Mouse (Mus musculus): ENCODE measurements around the gene AI987944. TPM values are rescaled to one million over a fixed set of nuclear protein-coding genes. Genes with fewer than 3 reads are reported as not detected.
A peak's percentile ranks its signal among the peaks of the same experiment; 100 is the strongest.

The AI987944 gene
- 10.3 and 10.4 TPM in 2 replicates for polyA plus RNA-seq (2014; fragmentation: Nextera tagmentation; extraction: Ambion mirVana)

GRCm38 (mm10) chr7:41393048-41393971, at the start of gene AI987944:
TSS of gene AI987944 (minus strand) at chr7:41393379.
- no peaks in the 10 kb centered on the region for H3K36me3 ChIP-seq (ENCODE audit: control insufficient read depth, insufficient read depth, low read length)
- H3K27me3 ChIP-seq (ENCODE audit: control insufficient read depth, insufficient read depth, low read length): no peaks in the 10 kb centered on the region
- ATAC-seq (replicated peaks; ENCODE audit: insufficient number of reproducible peaks, low FRiP score, low TSS enrichment): peak; percentile 99
- H3K4me2 ChIP-seq: peak within 1 kb of the TSS; percentile 67
- H3K4me1 ChIP-seq (ENCODE audit: control insufficient read depth, insufficient read depth, low read length): no peaks in the 10 kb centered on the region
- peak within 1 kb of the TSS; percentile 69 for H3K4me3 ChIP-seq (ENCODE audit: low read depth, low read length)
- H3K27ac ChIP-seq (ENCODE audit: low read depth, low read length): peak within 1 kb of the TSS; percentile 70
- WGBS (ENCODE audit: insufficient replicate concordance): under 1% methylated on average over 25 of the region's 25 CpGs
- H3K9me3 ChIP-seq (replicated peaks; ENCODE audit: control insufficient read depth, low read length): no peaks in the 10 kb centered on the region
- peak within 1 kb of the TSS; percentile 72 for H3K9ac ChIP-seq (ENCODE audit: low read depth, low read length)

DNA sequence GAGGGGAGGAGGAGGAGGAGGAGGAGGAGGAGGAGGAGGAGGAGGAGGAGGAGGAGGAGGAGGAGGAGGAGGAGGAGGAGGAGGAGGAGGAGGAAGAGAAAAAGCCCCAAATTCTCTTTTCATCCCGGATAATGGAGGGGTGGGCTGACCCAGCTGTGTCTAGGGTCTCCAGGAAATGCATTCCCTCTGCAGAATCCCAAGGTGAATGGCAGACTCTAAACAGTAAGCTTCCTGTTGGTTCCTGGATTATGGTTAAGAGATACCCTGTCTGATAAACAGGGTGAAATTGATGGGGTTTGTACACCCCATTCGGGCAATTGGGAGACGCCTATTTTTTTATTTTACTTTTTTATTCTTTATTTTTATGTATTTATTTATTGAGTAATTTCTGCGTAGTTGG, 951 bp upstream of the AI987944 start:
- Histone ChIP-seq H3K9me3 (replicated peaks; ENCODE audit: control insufficient read depth, low read length) (no peaks in the 10 kb centered on the region), H3K9ac (ENCODE audit: low read depth, low read length) (no peak overlapping the region), H3K4me3 (ENCODE audit: low read depth, low read length) (no peak overlapping the region), H3K4me2 (no peak overlapping the region), H3K27me3 (ENCODE audit: control insufficient read depth, insufficient read depth, low read length) (no peaks in the 10 kb centered on the region), H3K4me1 (ENCODE audit: control insufficient read depth, insufficient read depth, low read length) (no peaks in the 10 kb centered on the region), H3K36me3 (ENCODE audit: control insufficient read depth, insufficient read depth, low read length) (no peaks in the 10 kb centered on the region), H3K27ac (ENCODE audit: low read depth, low read length) (no peak overlapping the region)
- 70% methylated on average over 4 of the region's 4 CpGs for WGBS (ENCODE audit: insufficient replicate concordance)
- ATAC-seq (replicated peaks; ENCODE audit: insufficient number of reproducible peaks, low FRiP score, low TSS enrichment): no peak

Other genes with a start within 250 kb of the AI987944 start
- not detected in 2 replicates for gene Gm5592, start 239.5 kb downstream of the AI987944 start, polyA plus RNA-seq (2014; fragmentation: Nextera tagmentation; extraction: Ambion mirVana)
- 0.10 and 0.21 TPM in 2 replicates for gene Vmn2r57, start 55.3 kb upstream of the AI987944 start, polyA plus RNA-seq (2014; fragmentation: Nextera tagmentation; extraction: Ambion mirVana)
- gene Gm20449, start 106.0 kb upstream of the AI987944 start, polyA plus RNA-seq (2014; fragmentation: Nextera tagmentation; extraction: Ambion mirVana): 0.07 TPM in 1 of 2 replicates, not detected in the other
- gene AW146154, start 106.5 kb upstream of the AI987944 start, polyA plus RNA-seq (2014; fragmentation: Nextera tagmentation; extraction: Ambion mirVana): 4.9 and 7.3 TPM in 2 replicates
- 0.11 and 0.41 TPM in 2 replicates for gene Gm6871, start 180.3 kb upstream of the AI987944 start, polyA plus RNA-seq (2014; fragmentation: Nextera tagmentation; extraction: Ambion mirVana)
- 10.0 and 10.1 TPM in 2 replicates for gene 2610021A01Rik, start 205.9 kb upstream of the AI987944 start, polyA plus RNA-seq (2014; fragmentation: Nextera tagmentation; extraction: Ambion mirVana)
- gene Zfp788, start 239.8 kb upstream of the AI987944 start, polyA plus RNA-seq (2014; fragmentation: Nextera tagmentation; extraction: Ambion mirVana): 5.9 and 6.3 TPM in 2 replicates